Mouse (Mus musculus): ENCODE data around the gene Efhc2.

DNA sequence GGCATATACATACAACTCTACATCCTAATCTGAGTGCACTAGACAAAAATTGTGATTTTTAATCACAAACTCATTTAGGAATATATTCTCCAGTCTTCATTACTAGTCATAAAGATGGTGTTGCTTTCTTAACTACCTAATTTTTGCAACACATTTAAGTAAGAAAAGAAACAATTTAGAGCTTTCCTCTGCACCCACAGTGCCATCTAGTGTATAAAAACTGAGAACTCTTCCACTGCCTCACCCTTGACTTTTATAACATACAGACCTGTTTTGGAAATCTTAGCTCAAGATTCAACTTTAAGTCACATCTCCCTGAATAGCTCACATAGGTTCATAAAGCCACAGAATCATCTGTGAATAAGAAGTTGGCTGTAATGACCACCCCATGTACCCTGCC, 101.7 kb downstream of the Efhc2 start:
- TF ChIP-seq CTCF (IDR thresholded peaks at IDR 0.05; ENCODE audit: low read depth): no peak
- TF ChIP-seq EP300 (IDR thresholded peaks at IDR 0.05; ENCODE audit: low read depth): no peak

All from liver, embryonic 14.5 days (tissue).